Mouse (Mus musculus) stomach, postnatal 0 days (tissue): Measurements from ENCODE around the gene Scyl3. TPM values are rescaled to one million over a fixed set of nuclear protein-coding genes. Genes with fewer than 3 reads are reported as not detected.

Experiments used
- ATAC-seq: fragments of 200-750 bp; cut with Nextera tagmentation; 2 replicates; pipeline ENCODE4 v1.8.0; 2017; ENCODE audit not compliant: low FRiP score, low TSS enrichment
- DNase-seq: peaks from one replicate; pipeline ENCODE4 v3.0.0-alpha.2; 2016; ENCODE audit warnings: low spot score
- H3K27ac ChIP-seq: fragments of 300-500 bp; sonication (generic); replicated peaks from 2 replicates; pipeline ENCODE4 v1.5.1; 2014; ENCODE audit warnings: mild to moderate bottlenecking, control low read depth
- H3K27me3 ChIP-seq: fragments of 300-500 bp; sonication (generic); 2 replicates; pipeline ENCODE4 v1.6.1; 2014; ENCODE audit warnings: low read length; ENCODE audit not compliant: control insufficient read depth, insufficient read depth
- H3K36me3 ChIP-seq: fragments of 300-500 bp; sonication (generic); 2 replicates; pipeline ENCODE4 v1.6.1; 2014; ENCODE audit warnings: low read length, mixed read lengths; ENCODE audit not compliant: control insufficient read depth, insufficient read depth
- H3K4me1 ChIP-seq: fragments of 300-500 bp; sonication (generic); replicated peaks from 2 replicates; pipeline ENCODE4 v1.6.1; 2014; ENCODE audit warnings: antibody characterized with exemption; ENCODE audit not compliant: control insufficient read depth, insufficient read depth
- H3K4me2 ChIP-seq: fragments of 300-500 bp; sonication (generic); replicated peaks from 2 replicates; pipeline ENCODE4 v1.6.1; 2014; ENCODE audit warnings: low read depth, mild to moderate bottlenecking, control low read depth, moderate library complexity
- H3K4me3 ChIP-seq: fragments of 300-500 bp; sonication (generic); 2 replicates; pipeline ENCODE4 v1.5.1; 2014; ENCODE audit warnings: low read depth, low read length, control low read depth
- H3K9ac ChIP-seq: fragments of 300-500 bp; sonication (generic); 2 replicates; pipeline ENCODE4 v1.6.1; 2014; ENCODE audit warnings: mild to moderate bottlenecking, low read length, control low read depth, mixed read lengths
- H3K9me3 ChIP-seq: fragments of 300-500 bp; sonication (generic); 2 replicates; pipeline ENCODE4 v1.6.1; 2016; ENCODE audit warnings: low read length; ENCODE audit not compliant: control insufficient read depth
- CTCF ChIP-seq: IDR thresholded peaks from 2 replicates; pipeline ENCODE4 v1.5.1; 2016; ENCODE audit warnings: antibody characterized with exemption, low read depth, mild to moderate bottlenecking, moderate library complexity
- EP300 ChIP-seq: optimal IDR thresholded peaks from 2 replicates; pipeline ENCODE3; 2016; ENCODE audit warnings: antibody characterized with exemption
- WGBS: fragments of 180-500 bp; shearing (Covaris S2); extraction: QIAGEN DNeasy Blood & Tissue Kit; methylation state at CpG from one replicate; pipeline ENCODE4 v1.1.7; 2014; 5-methylcytosine and 5-hydroxymethylcytosine counted together
- polyA plus RNA-seq: library from polyadenylated mRNA; unstranded; fragments of >200 nt; fragmentation: Nextera tagmentation; extraction: Ambion mirVana; gene quantifications from 2 replicates; pipeline ENCODE4 v1.2.1, GENCODE M21; 2015

Scyl3 gene
- polyA plus RNA-seq, 1 experiment from 2014 or later = 10.6 TPM

GRCm38 (mm10) chr1:163931801-163932200 lies 2.9 kb downstream of the Scyl3 start:
- no peak overlapping the region for H3K4me2 ChIP-seq
- ATAC-seq = no peak
- 75% methylated on average over 8 of the region's 8 CpGs for WGBS
- no peak overlapping the region for H3K9ac ChIP-seq
- H3K9me3 ChIP-seq = no peaks in the 10 kb centered on the region
- peaks cover 14% of the 10 kb centered on the region for H3K36me3 ChIP-seq
- no peak for DNase-seq
- TF ChIP-seq CTCF = no peak
- H3K4me3 ChIP-seq = no peak overlapping the region
- no peaks in the 10 kb centered on the region for H3K27me3 ChIP-seq
- H3K27ac ChIP-seq = no peak overlapping the region
- H3K4me1 ChIP-seq = peaks cover 3% of the 10 kb centered on the region; the same call in 1 of the 2 replicates

DNA sequence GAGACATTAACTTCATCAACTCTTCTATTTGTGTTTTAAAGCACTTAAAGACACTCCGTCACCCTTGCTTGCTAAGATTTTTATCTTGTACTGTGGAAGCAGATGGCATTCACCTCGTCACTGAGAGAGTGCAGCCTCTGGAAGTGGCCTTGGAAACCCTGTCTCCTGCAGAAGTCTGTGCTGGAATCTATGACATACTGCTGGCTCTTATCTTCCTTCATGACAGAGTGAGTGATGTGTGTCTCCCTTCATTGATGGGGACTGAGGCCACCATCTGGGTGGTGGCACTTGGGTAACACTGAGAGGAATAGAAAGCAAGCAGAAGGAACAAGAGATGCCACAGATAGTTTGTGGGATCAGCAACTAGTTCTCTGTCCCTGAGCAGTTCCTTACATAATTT lies 5.7 kb downstream of the Scyl3 start:
- whole genome bisulfite sequencing = 75% methylated on average over 2 of the region's 2 CpGs

DNA sequence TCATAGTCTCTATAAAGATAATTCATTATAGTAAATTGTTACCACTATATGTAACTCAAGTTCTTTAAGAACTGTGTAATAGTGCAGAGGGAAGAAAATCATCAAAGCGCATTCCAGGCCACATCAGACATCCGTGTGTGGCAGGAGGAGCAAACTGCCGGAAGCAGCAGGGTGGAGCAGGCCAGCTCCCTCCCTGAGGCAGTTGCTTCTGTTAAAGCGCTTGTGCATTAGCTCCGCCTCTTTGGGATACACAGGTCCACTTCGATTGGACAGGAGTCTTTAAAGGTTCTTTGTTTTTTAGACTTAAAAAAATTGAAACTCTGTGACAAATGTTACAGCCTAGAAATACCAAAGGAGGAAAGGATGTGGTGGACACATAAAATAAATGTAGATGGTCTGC lies 13.2 kb downstream of the Scyl3 start:
- H3K27ac ChIP-seq = no peak overlapping the region
- no peak for DNase-seq
- H3K9me3 ChIP-seq = no peaks in the 10 kb centered on the region
- no peak overlapping the region for H3K4me2 ChIP-seq
- no peak overlapping the region for H3K4me3 ChIP-seq
- no peaks in the 10 kb centered on the region for H3K27me3 ChIP-seq
- 53% methylated on average over 6 of the region's 6 CpGs for WGBS
- TF ChIP-seq CTCF (no peak), EP300 (no peak)
- no peaks in the 10 kb centered on the region for H3K4me1 ChIP-seq
- no peak for ATAC-seq
- no peak overlapping the region for H3K9ac ChIP-seq
- peaks cover 28% of the 10 kb centered on the region for H3K36me3 ChIP-seq

More for the DNA sequence above, 5.7 kb downstream of the Scyl3 start:
- H3K27me3 ChIP-seq = no peaks in the 10 kb centered on the region
- H3K4me3 ChIP-seq = no peak overlapping the region
- no peaks in the 10 kb centered on the region for H3K9me3 ChIP-seq
- DNase-seq (no peak), ATAC-seq (no peak)
- peaks cover 27% of the 10 kb centered on the region for H3K36me3 ChIP-seq
- H3K4me1 ChIP-seq = peaks cover 3% of the 10 kb centered on the region; the same call in 1 of the 2 replicates
- TF ChIP-seq CTCF (no peak), EP300 (no peak)
- H3K9ac ChIP-seq = no peak overlapping the region
- no peak overlapping the region for H3K27ac ChIP-seq
- no peak overlapping the region for H3K4me2 ChIP-seq

- no peak overlapping the region for H3K4me2 ChIP-seq
- peaks cover 31% of the 10 kb centered on the region for H3K36me3 ChIP-seq
- H3K4me3 ChIP-seq = no peak overlapping the region
- WGBS = 85% methylated on average over 2 of the region's 2 CpGs
- no peak overlapping the region for H3K27ac ChIP-seq
- no peak for TF ChIP-seq CTCF
- no peak for TF ChIP-seq EP300
- H3K4me1 ChIP-seq = no peaks in the 10 kb centered on the region
- no peak for ATAC-seq
- no peaks in the 10 kb centered on the region for H3K27me3 ChIP-seq
- no peak overlapping the region for H3K9ac ChIP-seq
- no peaks in the 10 kb centered on the region for H3K9me3 ChIP-seq
- no peak for DNase-seq
Measured at GRCm38 (mm10) chr1:163953396-163953795, 24.5 kb downstream of the Scyl3 start.

DNA sequence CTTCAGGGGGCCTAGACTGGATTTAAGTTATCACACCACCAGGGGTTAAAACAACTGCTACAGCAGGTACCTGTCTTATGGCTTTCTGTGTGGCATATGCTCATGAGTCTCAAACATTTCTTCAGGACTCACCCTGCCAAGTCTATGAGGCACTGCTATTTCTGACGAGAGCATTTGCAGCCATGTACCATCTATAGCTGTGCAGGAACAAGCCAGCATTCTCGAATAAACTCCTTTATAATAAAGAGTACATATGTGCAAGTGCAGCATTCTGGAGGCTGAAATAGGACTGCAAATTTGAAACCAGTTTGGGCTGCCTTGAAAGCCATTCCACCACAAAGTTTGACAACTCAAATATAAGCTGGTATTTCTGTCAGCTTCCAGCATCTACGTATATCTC lies 29.1 kb downstream of the Scyl3 start:
- no peak for ATAC-seq
- WGBS = 79% methylated on average over 3 of the region's 3 CpGs
- H3K36me3 ChIP-seq = peaks cover 13% of the 10 kb centered on the region
- no peak overlapping the region for H3K4me2 ChIP-seq
- H3K4me1 ChIP-seq = no peaks in the 10 kb centered on the region
- H3K27me3 ChIP-seq = no peaks in the 10 kb centered on the region
- H3K27ac ChIP-seq = no peak overlapping the region
- no peak for TF ChIP-seq CTCF
- TF ChIP-seq EP300 = no peak
- no peak for DNase-seq
- no peak overlapping the region for H3K4me3 ChIP-seq
- H3K9me3 ChIP-seq = no peaks in the 10 kb centered on the region
- no peak overlapping the region for H3K9ac ChIP-seq

DNA sequence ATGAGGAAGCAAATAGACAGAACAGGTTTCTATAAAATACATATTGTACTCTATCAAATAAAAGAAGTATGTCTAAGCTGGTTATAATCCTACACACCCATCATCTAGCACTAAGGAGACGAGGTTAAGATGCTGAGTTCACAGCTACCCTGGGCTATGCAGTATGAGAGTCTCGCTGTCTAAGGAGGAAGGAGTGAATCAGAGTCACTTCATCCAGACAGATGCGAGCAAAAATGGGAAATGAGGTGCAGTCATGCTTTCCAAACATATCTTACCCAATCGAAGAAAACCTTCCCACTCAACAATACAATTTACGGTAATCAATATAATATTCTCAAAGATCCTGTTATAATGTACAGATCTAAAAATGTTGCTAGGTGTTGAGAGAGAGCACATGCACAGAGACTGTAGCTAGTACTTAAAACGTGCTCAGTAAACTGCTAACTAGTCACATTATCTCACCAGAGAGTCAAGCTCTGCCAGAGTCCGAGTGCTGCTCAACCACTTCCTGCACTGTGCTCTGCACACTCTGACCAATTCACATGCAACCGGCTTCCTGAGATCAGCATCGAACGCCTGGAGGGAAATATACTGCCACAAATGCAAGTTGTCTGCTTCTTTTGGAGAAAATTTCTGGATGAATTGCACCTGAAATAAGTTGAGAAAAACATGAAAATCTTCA lies 35.2 kb downstream of the Scyl3 start:
- Histone ChIP-seq H3K4me1 (no peaks in the 10 kb centered on the region), H3K4me3 (no peak overlapping the region), H3K27ac (no peak overlapping the region), H3K36me3 (no peaks in the 10 kb centered on the region), H3K4me2 (no peak overlapping the region), H3K9me3 (no peaks in the 10 kb centered on the region), H3K9ac (no peak overlapping the region), H3K27me3 (no peaks in the 10 kb centered on the region)
- 84% methylated on average over 10 of the region's 10 CpGs for WGBS
- no peak for TF ChIP-seq EP300
- TF ChIP-seq CTCF = no peak
- DNase-seq = no peak
- no peak for ATAC-seq
